Mouse (Mus musculus) mouse trophoblast stem cell (cell line): Measurements from ENCODE around the gene Nxph4.

ENCODE experiments used
- in situ Hi-C, 2 experiments: fragments of 300-500 bp; cut with MseI, MboI; formaldehyde crosslinking; loops; 2 replicates in 1 of 2; 3 replicates in 1 of 2; pipeline ENCODE4 v1.15.1; 2025

Gene Nxph4

GRCm38 (mm10) chr10:127491128-127491512 lies 43.2 kb downstream of the Nxph4 start:
- in situ Hi-C loops, result no loop called here

DNA sequence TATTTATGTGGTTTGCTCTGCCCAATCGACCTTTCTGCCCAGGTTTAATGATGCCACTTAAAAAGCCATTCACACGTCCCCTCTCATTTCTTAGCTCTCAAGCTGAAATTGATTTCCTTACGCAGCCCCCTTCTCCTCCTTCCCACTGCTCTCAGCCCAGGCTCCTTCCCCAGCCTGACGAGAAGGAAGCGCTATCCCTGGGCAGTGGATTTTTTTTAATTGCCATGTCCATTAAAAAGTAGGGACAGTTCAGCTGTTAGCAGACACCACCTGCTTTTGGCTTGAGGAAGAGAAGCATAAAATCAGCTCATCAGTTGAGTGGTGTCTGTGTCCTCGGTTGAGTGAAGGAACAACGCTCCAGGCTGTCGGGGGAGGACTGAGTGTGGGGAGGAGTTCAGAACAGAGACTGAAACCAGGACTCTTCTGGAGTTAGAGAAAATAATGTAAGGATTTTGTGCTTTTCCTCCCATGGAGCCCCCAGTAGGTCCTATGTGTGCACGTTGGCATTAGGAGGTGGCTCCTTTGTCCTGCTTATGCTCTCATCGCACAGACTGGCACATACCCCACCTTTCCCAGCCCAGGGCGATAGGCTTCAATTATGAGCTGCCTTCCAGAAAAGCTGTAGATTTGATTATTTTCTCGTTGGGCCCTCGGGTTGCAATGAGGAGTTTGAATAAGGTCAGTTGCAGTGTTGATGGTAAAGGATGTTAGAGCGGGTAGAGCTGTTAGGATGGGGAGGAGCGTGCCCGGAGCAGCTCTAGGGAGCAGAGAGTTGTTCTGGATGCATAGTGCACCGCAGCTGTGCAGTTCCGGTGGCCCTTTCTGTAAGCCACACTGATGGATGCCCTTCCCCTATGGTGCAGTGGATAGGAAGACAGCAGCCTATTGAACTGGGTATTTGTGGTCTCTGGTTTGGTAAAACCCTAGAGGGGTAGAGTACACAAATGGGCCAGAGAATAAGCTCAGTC lies 43.9 kb downstream of the Nxph4 start:
- in situ Hi-C loops, result no loop called here

DNA sequence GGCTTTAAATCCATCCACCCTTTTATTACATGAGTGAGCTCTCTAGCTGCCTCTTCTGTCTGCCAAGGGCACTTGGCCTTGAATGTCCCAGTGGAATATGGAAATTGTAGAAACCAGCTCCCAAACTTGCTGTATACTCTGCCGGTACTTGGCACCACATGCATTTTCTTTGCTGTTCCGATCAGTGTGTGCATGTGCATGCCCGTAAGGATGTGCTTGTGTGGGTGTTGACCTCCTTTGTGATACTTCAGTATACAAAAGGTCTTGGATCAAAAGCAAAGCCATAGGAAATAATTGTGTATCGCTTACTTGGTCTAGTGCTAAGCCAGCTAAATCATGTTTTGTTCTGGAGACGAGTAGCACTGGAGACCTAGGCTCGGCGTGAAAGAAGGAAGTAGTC lies 45.5 kb downstream of the Nxph4 start:
- in situ Hi-C loops, result no loop called here

GRCm38 (mm10) chr10:127485235-127485634 lies 49.1 kb downstream of the Nxph4 start:
- in situ Hi-C loops, result no loop called here

- in situ Hi-C loops, result no loop called here
These were observed 53.2 kb downstream of the Nxph4 start for GRCm38 (mm10) chr10:127480833-127481813.

DNA sequence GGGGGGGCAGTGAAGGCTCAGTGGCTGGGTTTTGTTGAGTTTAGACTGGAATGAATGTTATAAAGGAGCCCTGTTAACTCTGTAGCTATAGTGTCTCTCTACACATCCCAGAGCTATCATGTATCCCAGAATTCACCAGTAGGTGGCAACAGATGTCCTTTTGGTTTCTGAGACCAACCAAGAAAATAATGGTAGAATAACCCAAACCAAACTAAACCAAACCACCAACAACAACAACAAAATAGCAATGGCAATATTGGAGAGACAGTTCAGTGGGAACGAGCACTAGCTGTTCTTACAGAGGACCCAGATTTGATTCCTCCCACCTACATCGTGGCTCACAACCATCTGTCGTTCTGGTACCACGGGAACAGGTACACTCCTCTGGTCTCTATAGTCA lies 55.2 kb downstream of the Nxph4 start:
- in situ Hi-C loops, result no loop called here

DNA sequence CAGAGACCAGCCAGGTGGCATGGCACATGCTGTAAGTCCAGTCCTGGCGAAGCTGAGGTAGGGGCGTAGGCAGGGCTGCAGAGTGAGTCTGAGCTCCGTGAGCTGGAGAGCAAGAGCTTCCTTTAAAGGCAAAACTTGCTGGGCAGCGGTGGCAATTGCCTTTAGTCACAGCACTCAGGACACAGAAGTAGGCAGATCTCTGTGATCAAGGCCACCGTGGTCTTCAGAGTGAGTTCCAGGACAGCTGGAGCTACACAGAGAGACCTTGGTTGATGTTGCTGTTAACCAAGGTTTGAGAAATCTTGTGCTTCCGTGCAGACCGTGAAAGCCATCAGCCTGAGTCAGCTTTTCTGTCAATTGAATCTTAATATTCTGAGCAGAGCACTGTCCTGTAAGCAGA lies 57.1 kb downstream of the Nxph4 start:
- in situ Hi-C loops, result no loop called here

DNA sequence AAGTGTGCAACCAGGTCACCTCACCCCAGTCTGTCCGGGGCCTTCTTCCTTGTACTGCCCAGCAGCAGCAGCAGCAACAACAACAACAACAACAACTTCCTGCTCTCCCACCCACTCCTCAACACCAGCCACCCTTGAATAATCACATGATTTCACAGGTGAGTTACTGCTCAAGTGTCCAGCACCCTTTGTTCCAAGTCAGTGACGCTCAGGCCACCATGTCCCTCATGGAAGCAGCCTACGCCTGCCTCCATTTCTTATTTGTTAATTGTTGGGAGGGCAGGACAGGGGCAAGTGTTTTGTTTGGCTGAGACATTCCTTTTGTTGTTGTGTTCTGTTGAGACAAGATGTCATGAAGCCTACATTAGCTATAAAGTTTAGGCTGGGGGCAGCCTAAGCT lies 57.8 kb downstream of the Nxph4 start:
- in situ Hi-C loops, result no loop called here
